ENCODE assay signal across 8 mouse cellular contexts in genomic region chrX:12080904-12081740, GRCm38 (mm10).
A peak's percentile ranks its signal among the peaks of the same experiment; 100 is the strongest.
DNase-seq lines count a peak whose midpoint lies in the region; ATAC-seq and TF ChIP-seq lines count a peak whose summit lies in the region.

No protein-coding gene starts in this region.

- peak overlapping the region; percentile 74 for H3K4me3 ChIP-seq in heart, embryonic 10.5 days
- peak overlapping the region; percentile 70 for H3K4me3 ChIP-seq in forebrain, embryonic 16.5 days (replicated peaks; ENCODE audit: low read length)
- H3K4me3 ChIP-seq in intestine, embryonic 16.5 days (ENCODE audit: low read length) = peak overlapping the region; percentile 66
- peak overlapping the region; percentile 63 for H3K4me3 ChIP-seq in lung, embryonic 14.5 days (ENCODE audit: low read depth, low read length)
- H3K4me3 ChIP-seq in neural tube, embryonic 15.5 days (replicated peaks) = peak overlapping the region; percentile 58

- 0 out of 2 replicates have a peak, but pooled peaks have one; percentile 5 for TF ChIP-seq CTCF in lung, embryonic 14.5 days (IDR thresholded peaks at IDR 0.05; ENCODE audit: low read depth)

- under 1% methylated on average over 56 of the region's 61 CpGs for WGBS in heart, embryonic 10.5 days
- 4% methylated on average over 49 of the region's 61 CpGs for WGBS in forebrain, embryonic 16.5 days
- WGBS in intestine, embryonic 16.5 days = 3% methylated on average over 54 of the region's 61 CpGs
- WGBS in lung, embryonic 14.5 days = 3% methylated on average over 44 of the region's 61 CpGs
- WGBS in neural tube, embryonic 15.5 days = 5% methylated on average over 57 of the region's 61 CpGs

- ATAC-seq in forebrain, embryonic 16.5 days = peak; percentile 29
- ATAC-seq in intestine, embryonic 16.5 days = peak; percentile 9; the same call in 1 of the 2 replicates
- peak; percentile 22 for ATAC-seq in lung, embryonic 14.5 days (ENCODE audit: insufficient read depth)
- peak; percentile 25; the same call in 1 of the 2 replicates for ATAC-seq in neural tube, embryonic 15.5 days (ENCODE audit: low FRiP score)

- peak overlapping the region; percentile 73 for H3K4me2 ChIP-seq in forebrain, embryonic 16.5 days (ENCODE audit: low read length)
- H3K4me2 ChIP-seq in intestine, embryonic 16.5 days (ENCODE audit: low read depth, low read length) = peak overlapping the region; percentile 71
- H3K4me2 ChIP-seq in lung, embryonic 14.5 days = peak overlapping the region; percentile 83
- peak overlapping the region; percentile 71 for H3K4me2 ChIP-seq in neural tube, embryonic 15.5 days

- H3K9me3 ChIP-seq in heart, embryonic 10.5 days = no peaks in the 10 kb centered on the region
- H3K9me3 ChIP-seq in forebrain, embryonic 16.5 days (ENCODE audit: control insufficient read depth, low read length) = no peaks in the 10 kb centered on the region
- H3K9me3 ChIP-seq in intestine, embryonic 16.5 days (ENCODE audit: control insufficient read depth, low read length) = no peaks in the 10 kb centered on the region
- no peaks in the 10 kb centered on the region for H3K9me3 ChIP-seq in lung, embryonic 14.5 days (ENCODE audit: low read depth, low read length)
- H3K9me3 ChIP-seq in neural tube, embryonic 15.5 days (replicated peaks) = no peaks in the 10 kb centered on the region

- peak; percentile 85 for DNase-seq in heart, embryonic 10.5 days (ENCODE audit: low spot score)
- DNase-seq in heart, adult 8-10 months (ENCODE audit: low spot score) = no peak
- DNase-seq in adrenal gland, postnatal 36 days = peak; percentile 49 to 56
- DNase-seq in lung, embryonic 14.5 days = peak; percentile 74
- DNase-seq in c-Kit-positive CD71-positive TER-119-positive erythroid progenitor cells, embryonic 14.5 days (ENCODE audit: low spot score) = no peak

- peaks cover 97% of the 10 kb centered on the region for H3K27me3 ChIP-seq in heart, embryonic 10.5 days (ENCODE audit: insufficient read depth, poor library complexity, severe bottlenecking)
- peaks cover 18% of the 10 kb centered on the region; the same call in 1 of the 2 replicates for H3K27me3 ChIP-seq in forebrain, embryonic 16.5 days (replicated peaks; ENCODE audit: control insufficient read depth, insufficient read depth, low read length)
- peaks cover 36% of the 10 kb centered on the region for H3K27me3 ChIP-seq in intestine, embryonic 16.5 days (replicated peaks; ENCODE audit: control insufficient read depth, insufficient read depth, low read length)
- H3K27me3 ChIP-seq in lung, embryonic 14.5 days (ENCODE audit: insufficient read depth, low read length) = peaks cover 70% of the 10 kb centered on the region
- peaks cover 60% of the 10 kb centered on the region for H3K27me3 ChIP-seq in neural tube, embryonic 15.5 days (replicated peaks)

- no peaks in the 10 kb centered on the region for H3K36me3 ChIP-seq in heart, embryonic 10.5 days
- H3K36me3 ChIP-seq in forebrain, embryonic 16.5 days (ENCODE audit: control insufficient read depth, insufficient read depth) = no peaks in the 10 kb centered on the region
- H3K36me3 ChIP-seq in intestine, embryonic 16.5 days (ENCODE audit: control insufficient read depth, insufficient read depth, low read length) = no peaks in the 10 kb centered on the region
- no peaks in the 10 kb centered on the region for H3K36me3 ChIP-seq in lung, embryonic 14.5 days (ENCODE audit: insufficient read depth)
- no peaks in the 10 kb centered on the region for H3K36me3 ChIP-seq in neural tube, embryonic 15.5 days

- peaks cover 38% of the 10 kb centered on the region for H3K4me1 ChIP-seq in heart, embryonic 10.5 days
- peaks cover 18% of the 10 kb centered on the region for H3K4me1 ChIP-seq in forebrain, embryonic 16.5 days (replicated peaks; ENCODE audit: control insufficient read depth, insufficient read depth, low read length)
- peaks cover 9% of the 10 kb centered on the region; the same call in 1 of the 2 replicates for H3K4me1 ChIP-seq in intestine, embryonic 16.5 days (ENCODE audit: control insufficient read depth, insufficient read depth, low read length)
- H3K4me1 ChIP-seq in lung, embryonic 14.5 days (ENCODE audit: insufficient read depth) = no peaks in the 10 kb centered on the region
- H3K4me1 ChIP-seq in neural tube, embryonic 15.5 days = peaks cover 29% of the 10 kb centered on the region

- H3K27ac ChIP-seq in heart, embryonic 10.5 days = peak overlapping the region; percentile 92
- H3K27ac ChIP-seq in forebrain, embryonic 16.5 days (ENCODE audit: low read length) = peak overlapping the region; percentile 70
- peak overlapping the region; percentile 49 for H3K27ac ChIP-seq in intestine, embryonic 16.5 days (ENCODE audit: low read length)
- H3K27ac ChIP-seq in lung, embryonic 14.5 days (ENCODE audit: low read depth) = peak overlapping the region; percentile 87; the same call in 1 of the 2 replicates
- H3K27ac ChIP-seq in neural tube, embryonic 15.5 days (replicated peaks) = peak overlapping the region; percentile 92

- peak overlapping the region; percentile 57 for H3K9ac ChIP-seq in forebrain, embryonic 16.5 days (replicated peaks; ENCODE audit: low read depth, low read length)
- peak overlapping the region; percentile 84 for H3K9ac ChIP-seq in intestine, embryonic 16.5 days (ENCODE audit: low read depth, low read length)
- peak overlapping the region; percentile 54 for H3K9ac ChIP-seq in lung, embryonic 14.5 days
- peak overlapping the region; percentile 37 for H3K9ac ChIP-seq in neural tube, embryonic 15.5 days (replicated peaks)

Comparison
In these comparisons a context has a peak if more than half of its experiments do, and no peak if none do; other contexts are left out.
1. DNase-seq: peak in heart, embryonic 10.5 days (single experiment), adrenal gland, postnatal 36 days (2 of 2) and lung, embryonic 14.5 days (single experiment); none in heart, adult 8-10 months (single experiment) and c-Kit-positive CD71-positive TER-119-positive erythroid progenitor cells, embryonic 14.5 days (single experiment).
2. Peak in every context shown above with its lines, with median percentiles within 50 percentile points of each other: H3K27ac ChIP-seq, H3K4me3 ChIP-seq, ATAC-seq, H3K4me2 ChIP-seq and H3K9ac ChIP-seq.